Mouse (Mus musculus) liver, postnatal 0 days (tissue): Measurements from ENCODE around the gene Kctd17. TPM values are rescaled to one million over a fixed set of nuclear protein-coding genes. Genes with fewer than 3 reads are reported as not detected.

ENCODE experiments used
- ATAC-seq: fragments of 200-750 bp; cut with Nextera tagmentation; 2 replicates; pipeline ENCODE4 v1.8.0; 2017; ENCODE audit warnings: mild to moderate bottlenecking, moderate library complexity
- DNase-seq: peaks from one replicate; pipeline ENCODE4 v3.0.0-alpha.2; 2016
- H3K27ac ChIP-seq: fragments of 300-500 bp; sonication (generic); 2 replicates; pipeline ENCODE4 v1.5.1; 2014; ENCODE audit warnings: antibody characterized with exemption, moderate library complexity, mild to moderate bottlenecking, low read depth
- H3K27me3 ChIP-seq: fragments of 300-500 bp; sonication (generic); 2 replicates; pipeline ENCODE4 v1.6.1; 2014; ENCODE audit warnings: low read length, control low read depth, mixed read lengths; ENCODE audit not compliant: insufficient read depth
- H3K36me3 ChIP-seq: fragments of 300-500 bp; sonication (generic); replicated peaks from 2 replicates; pipeline ENCODE4 v1.6.1; 2014; ENCODE audit warnings: mild to moderate bottlenecking, control low read depth, low read length, moderate library complexity, mixed read lengths; ENCODE audit not compliant: insufficient read depth
- H3K4me1 ChIP-seq: fragments of 300-500 bp; sonication (generic); 2 replicates; pipeline ENCODE4 v1.6.1; 2014; ENCODE audit warnings: antibody characterized with exemption, mild to moderate bottlenecking, control low read depth; ENCODE audit not compliant: insufficient read depth
- H3K4me2 ChIP-seq: fragments of 300-500 bp; sonication (generic); 2 replicates; pipeline ENCODE4 v1.6.1; 2014; ENCODE audit warnings: low read depth, mild to moderate bottlenecking, low read length, moderate library complexity, mixed read lengths
- H3K4me3 ChIP-seq: fragments of 300-500 bp; sonication (generic); 2 replicates; pipeline ENCODE4 v1.5.1; 2014; ENCODE audit warnings: low read depth, low read length
- H3K9ac ChIP-seq: fragments of 300-500 bp; sonication (generic); replicated peaks from 2 replicates; pipeline ENCODE4 v1.6.1; 2014; ENCODE audit warnings: mild to moderate bottlenecking, moderate library complexity
- H3K9me3 ChIP-seq: fragments of 300-500 bp; sonication (generic); 2 replicates; pipeline ENCODE4 v1.6.1; 2016; ENCODE audit warnings: mild to moderate bottlenecking, control low read depth, low read length, mixed read lengths
- CTCF ChIP-seq: sonication (generic); IDR thresholded peaks from 2 replicates; pipeline ENCODE4 v1.5.1; 2016; ENCODE audit warnings: antibody characterized with exemption, low read depth
- EP300 ChIP-seq: IDR thresholded peaks from 2 replicates; pipeline ENCODE4 v1.6.1; 2016; ENCODE audit warnings: antibody characterized with exemption, low read depth, mild to moderate bottlenecking
- WGBS: fragments of 180-500 bp; shearing (Covaris S2); extraction: QIAGEN DNeasy Blood & Tissue Kit; methylation state at CpG from one replicate; pipeline ENCODE4 v1.1.7; 2014; ENCODE audit not compliant: insufficient replicate concordance; 5-methylcytosine and 5-hydroxymethylcytosine counted together
- polyA plus RNA-seq: library from polyadenylated mRNA; unstranded; fragments of >200 nt; fragmentation: Nextera tagmentation; extraction: Ambion mirVana; gene quantifications from 2 replicates; pipeline ENCODE4 v1.2.1, GENCODE M21; 2015

The Kctd17 gene
- 6.0 and 6.1 TPM in 2 replicates for polyA plus RNA-seq

DNA sequence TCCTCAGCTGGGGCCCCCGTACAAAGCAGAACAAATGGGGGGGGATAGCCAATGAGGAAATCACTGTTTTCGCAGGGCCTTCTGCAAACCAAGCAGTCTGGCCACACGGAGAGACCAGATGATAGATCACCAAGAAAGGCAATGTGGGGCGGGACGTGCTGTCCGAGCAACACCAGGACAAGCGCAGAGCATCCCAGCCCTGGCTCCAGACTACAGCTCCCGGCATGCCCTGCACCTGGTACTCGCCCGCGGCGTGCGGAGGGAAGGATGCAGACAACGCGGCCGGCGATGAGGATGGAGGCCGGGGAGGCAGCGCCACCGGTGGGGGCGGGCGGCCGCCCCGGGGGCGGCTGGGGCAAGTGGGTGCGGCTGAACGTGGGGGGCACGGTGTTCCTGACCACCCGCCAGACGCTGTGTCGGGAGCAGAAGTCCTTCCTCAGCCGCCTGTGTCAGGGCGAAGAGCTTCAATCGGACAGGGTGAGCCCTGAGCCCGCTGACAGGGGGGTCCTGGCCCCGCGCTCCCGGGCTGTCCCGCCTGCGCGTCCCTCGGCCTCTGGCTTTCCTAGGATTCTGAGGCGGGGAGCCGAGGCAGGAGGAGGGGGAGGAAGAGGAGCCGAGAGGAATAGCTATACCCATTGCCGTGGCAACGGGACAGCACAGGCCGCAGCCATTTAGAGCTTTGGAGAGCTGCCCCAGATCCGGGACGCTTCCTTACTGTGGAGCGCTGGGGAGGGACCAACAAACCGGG is at the start of gene Kctd17:
TSS of gene Kctd17 (plus strand) at position 174 of the 748 bp plus-strand sequence.
- Histone ChIP-seq H3K4me3 (peak within 1 kb of the TSS; percentile 41), H3K4me1 (peaks cover 9% of the 10 kb centered on the region), H3K9me3 (no peaks in the 10 kb centered on the region), H3K4me2 (peak within 1 kb of the TSS; percentile 60), H3K27me3 (peaks cover 17% of the 10 kb centered on the region), H3K27ac (0 out of 2 replicates have a peak within 1 kb of the TSS, but pooled peaks have one; percentile 44), H3K9ac (peak within 1 kb of the TSS; percentile 45), H3K36me3 (no peaks in the 10 kb centered on the region)
- DNase-seq (peak; percentile 69), ATAC-seq (peak; percentile 49)
- TF ChIP-seq CTCF, result no peak
- TF ChIP-seq EP300, result no peak
- 6% methylated on average over 43 of the region's 52 CpGs for WGBS

DNA sequence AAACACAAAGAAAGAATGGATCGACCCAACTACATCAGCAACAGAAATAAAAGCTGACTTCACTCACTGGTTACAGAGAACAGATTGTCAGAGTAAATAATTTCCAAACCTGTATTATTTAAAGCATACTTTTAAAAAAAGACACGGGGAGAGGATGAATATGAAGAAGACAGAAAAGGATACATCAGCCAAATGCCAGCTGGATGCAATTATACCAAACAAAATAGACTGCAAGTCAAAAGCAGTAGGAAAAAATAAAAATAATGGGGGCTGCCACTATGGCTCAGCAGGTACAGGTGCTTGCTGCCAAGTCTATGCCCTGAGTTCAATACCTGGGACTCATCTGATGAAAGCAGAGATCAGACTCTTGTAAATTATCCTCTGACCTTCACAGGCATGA is 48.2 kb upstream of the Kctd17 start:
- no peaks in the 10 kb centered on the region for H3K27me3 ChIP-seq
- H3K4me2 ChIP-seq, result no peak overlapping the region
- no peak overlapping the region for H3K27ac ChIP-seq
- H3K4me1 ChIP-seq, result peaks cover 18% of the 10 kb centered on the region
- no peak for TF ChIP-seq EP300
- TF ChIP-seq CTCF, result no peak
- no peak overlapping the region for H3K9ac ChIP-seq
- no peaks in the 10 kb centered on the region for H3K9me3 ChIP-seq
- ATAC-seq (no peak), DNase-seq (no peak)
- WGBS, result 76% methylated on average over 2 of the region's 2 CpGs
- H3K4me3 ChIP-seq, result no peak overlapping the region
- H3K36me3 ChIP-seq, result no peaks in the 10 kb centered on the region

DNA sequence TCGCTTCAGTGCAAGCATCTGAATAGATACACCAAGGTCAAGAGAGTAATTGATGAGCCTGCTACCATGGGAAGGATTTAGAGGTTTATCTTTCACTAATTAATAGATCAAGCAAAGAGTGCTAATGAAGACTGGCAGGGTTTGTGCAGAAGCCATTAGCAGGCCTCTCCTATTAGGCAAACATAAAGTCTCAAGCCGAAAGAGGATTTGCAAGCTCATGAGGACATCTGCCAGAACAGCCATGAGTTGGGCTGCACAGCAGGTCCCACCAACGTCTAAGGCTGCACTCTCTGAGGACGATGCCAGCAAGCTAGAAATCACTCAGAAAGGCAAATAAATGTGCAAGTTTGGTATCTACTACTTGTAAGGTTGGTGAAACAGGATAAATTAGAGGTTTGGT is 47.6 kb upstream of the Kctd17 start:
- no peaks in the 10 kb centered on the region for H3K36me3 ChIP-seq
- no peak overlapping the region for H3K4me3 ChIP-seq
- H3K27ac ChIP-seq, result no peak overlapping the region
- H3K9ac ChIP-seq, result no peak overlapping the region
- ATAC-seq (no peak), DNase-seq (no peak)
- 77% methylated on average over 4 of the region's 4 CpGs for WGBS
- H3K4me1 ChIP-seq, result peaks cover 20% of the 10 kb centered on the region
- TF ChIP-seq EP300 (no peak), CTCF (no peak)
- H3K4me2 ChIP-seq, result no peak overlapping the region
- H3K27me3 ChIP-seq, result no peaks in the 10 kb centered on the region
- no peaks in the 10 kb centered on the region for H3K9me3 ChIP-seq

DNA sequence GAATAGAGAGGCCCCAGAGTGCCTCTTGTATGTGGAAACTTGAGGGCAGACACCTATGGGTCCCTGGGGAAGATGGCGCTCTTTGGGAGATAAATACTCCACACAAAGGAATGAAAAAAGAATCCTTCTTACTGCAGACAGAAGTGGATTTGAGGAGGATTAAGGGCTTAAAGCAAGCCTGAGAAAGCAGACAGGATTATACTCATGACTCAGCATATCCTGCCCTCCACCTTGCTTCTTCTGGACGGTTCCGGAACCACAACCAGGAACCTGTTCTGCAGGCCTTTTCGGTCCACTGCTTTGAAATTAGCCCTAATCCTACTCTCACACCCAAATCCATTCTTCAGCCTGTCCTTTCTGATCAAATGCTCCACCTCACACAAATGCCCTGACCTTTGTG is 46.2 kb upstream of the Kctd17 start:
- Histone ChIP-seq H3K36me3 (no peaks in the 10 kb centered on the region), H3K4me3 (no peak overlapping the region), H3K27me3 (no peaks in the 10 kb centered on the region), H3K9me3 (no peaks in the 10 kb centered on the region), H3K27ac (no peak overlapping the region), H3K4me1 (peaks cover 20% of the 10 kb centered on the region), H3K9ac (no peak overlapping the region), H3K4me2 (no peak overlapping the region)
- DNase-seq (no peak), ATAC-seq (no peak)
- no peak for TF ChIP-seq CTCF
- no peak for TF ChIP-seq EP300
- 81% methylated on average over 4 of the region's 4 CpGs for WGBS

DNA sequence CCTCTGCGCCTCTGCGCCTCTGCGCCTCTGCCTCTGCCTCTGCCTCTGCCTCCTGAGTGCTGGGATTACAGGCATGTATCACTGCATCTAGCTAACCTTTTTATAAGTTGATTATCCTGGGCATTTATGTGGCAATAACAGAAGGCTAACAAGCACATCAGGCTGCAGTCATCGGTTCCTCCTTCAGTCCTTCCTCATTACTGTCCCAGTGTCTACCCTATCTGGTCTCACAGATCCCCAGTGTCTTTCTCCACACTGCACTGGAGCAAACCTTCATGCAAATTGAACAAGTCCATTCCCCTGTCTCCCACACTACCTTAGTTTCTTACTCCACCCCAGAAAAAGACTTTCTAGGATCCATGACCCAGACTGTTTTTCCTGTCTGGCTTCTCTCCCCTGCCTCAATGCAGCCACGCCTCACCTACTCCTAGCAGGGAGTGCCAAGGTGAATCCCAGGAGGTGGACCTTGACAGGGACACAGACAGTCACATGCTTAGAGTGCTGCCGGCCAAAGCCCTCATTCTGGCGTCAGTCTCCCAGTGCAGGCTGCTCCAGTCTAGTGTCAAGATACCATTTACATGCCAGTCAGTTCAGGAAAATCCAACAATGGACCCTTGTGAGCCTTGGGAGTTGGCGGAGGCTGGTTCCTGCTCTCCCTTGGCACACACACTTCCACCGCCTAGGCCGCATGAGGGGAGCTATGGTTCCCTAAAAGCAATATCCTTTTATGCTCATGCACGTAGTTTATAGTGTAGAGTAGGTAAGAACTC is 44.7 kb upstream of the Kctd17 start:
- no peaks in the 10 kb centered on the region for H3K9me3 ChIP-seq
- no peaks in the 10 kb centered on the region for H3K27me3 ChIP-seq
- ATAC-seq, result peak; percentile 35; the same call in 1 of the 2 replicates
- DNase-seq, result no peak
- H3K4me2 ChIP-seq, result no peak overlapping the region
- H3K27ac ChIP-seq, result peak overlapping the region; percentile 48; the same call in 1 of the 2 replicates
- no peak for TF ChIP-seq CTCF
- H3K9ac ChIP-seq, result no peak overlapping the region
- WGBS, result 74% methylated on average over 11 of the region's 11 CpGs
- H3K36me3 ChIP-seq, result no peaks in the 10 kb centered on the region
- peaks cover 20% of the 10 kb centered on the region for H3K4me1 ChIP-seq
- no peak overlapping the region for H3K4me3 ChIP-seq
